Mouse (Mus musculus) left cerebral cortex, postnatal 4 days (tissue): ENCODE data around the gene Slc22a18. TPM values are rescaled to one million over a fixed set of nuclear protein-coding genes. Genes with fewer than 3 reads are reported as not detected.
"Not testable (repeated sequence)": the region's sequence is repeated elsewhere in the genome, so short reads cannot be mapped to it uniquely, and the experiment has no call there.

ENCODE experiments used
- DNase-seq: peaks from one replicate; pipeline ENCODE4 v3.0.0-alpha.2; 2022
- intact Hi-C: fragments of 180-260 bp; cut with DNase I; formaldehyde crosslinking; loops from one replicate; pipeline ENCODE4 v1.15.1; 2025
- total RNA-seq, 2 experiments: library from RNA; stranded (reverse); gene quantifications; 2 replicates each; pipeline ENCODE4 v1.2.3; 2021

Slc22a18 gene
- total RNA-seq, 2 experiments from 2014 or later, result not detected

DNA sequence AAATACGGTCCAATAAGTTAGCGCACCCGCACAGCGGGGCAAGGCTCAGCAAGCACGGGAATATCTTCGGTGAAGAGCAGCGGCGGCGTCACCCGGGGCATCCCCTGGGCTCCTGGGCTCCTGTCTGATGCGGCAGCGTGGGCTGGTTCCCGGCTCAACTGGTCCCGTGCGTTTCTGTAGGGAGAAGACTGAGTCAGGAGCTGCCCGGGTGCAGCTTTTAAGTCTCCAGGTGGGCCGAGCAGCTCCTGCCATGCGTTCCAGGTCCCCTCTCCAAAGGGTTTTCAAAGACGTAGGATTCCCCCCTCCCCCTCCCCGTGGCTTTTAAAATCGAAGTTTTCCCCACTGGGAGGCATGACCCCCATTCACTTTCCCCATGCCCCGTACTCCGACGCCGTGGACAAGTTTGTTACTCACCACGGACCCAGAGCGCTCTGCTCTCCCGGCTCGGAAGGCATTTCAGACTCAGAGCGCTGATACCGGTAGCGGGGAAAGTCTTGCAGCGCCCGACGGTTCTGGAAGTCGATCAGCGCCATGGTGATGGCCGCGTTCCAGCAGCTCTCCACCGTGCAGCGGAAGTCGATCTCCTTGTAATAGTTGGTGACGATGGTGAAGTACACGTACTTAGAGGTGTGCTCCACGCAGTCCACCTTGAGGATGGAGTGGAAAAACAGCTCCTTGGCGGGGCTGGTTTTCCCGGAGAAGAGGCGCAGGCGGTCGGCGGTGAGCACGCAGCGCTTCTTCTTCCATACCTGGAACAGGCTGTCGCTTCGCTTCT, 28.3 kb downstream of the Slc22a18 start:
- peak; percentile 30 for DNase-seq
- intact Hi-C loops, result no loop called here

DNA sequence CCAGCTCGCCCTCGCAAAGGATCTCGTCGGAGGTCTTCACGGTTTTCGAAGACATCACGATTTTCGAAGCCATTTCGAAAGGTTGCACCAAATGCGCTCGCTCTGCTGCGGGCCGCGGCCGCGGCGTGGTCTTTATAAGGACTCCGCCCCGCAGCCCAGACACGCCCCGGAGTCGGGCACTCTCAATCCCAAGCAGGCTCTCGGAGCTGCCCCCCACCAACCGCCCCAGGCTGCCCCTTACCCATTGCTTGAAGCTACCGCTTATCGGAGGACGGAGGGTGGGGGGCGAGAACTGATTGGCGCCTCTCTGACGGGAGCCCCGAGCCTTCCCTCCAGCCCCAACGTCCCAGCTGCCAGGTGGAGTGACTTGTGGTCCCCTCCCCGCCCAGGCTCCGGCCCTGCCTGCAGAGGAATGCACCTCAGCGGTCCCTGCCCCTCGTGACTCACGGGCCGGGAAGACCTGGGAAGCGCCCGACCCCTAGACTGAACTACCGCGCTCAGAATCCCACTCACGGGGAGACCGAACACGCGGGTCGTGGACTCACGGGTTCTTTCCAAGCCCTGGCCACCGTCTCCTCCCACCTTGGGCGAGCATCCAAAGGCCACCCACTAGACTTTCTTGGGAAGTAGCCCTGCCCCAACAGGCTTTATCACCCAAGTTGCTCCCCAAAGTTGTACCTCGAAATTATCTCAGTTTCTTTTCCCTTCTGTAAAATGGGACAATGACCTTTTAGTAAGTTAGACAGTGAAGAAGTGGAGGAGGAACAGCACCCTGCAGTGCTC, 29.1 kb downstream of the Slc22a18 start, which contains the start of gene Phlda2:
Gene Phlda2 (minus strand): TSS at position 733 of the 783 bp plus-strand sequence.
- intact Hi-C loops, result no loop called here
- DNase-seq, result no peak

DNA sequence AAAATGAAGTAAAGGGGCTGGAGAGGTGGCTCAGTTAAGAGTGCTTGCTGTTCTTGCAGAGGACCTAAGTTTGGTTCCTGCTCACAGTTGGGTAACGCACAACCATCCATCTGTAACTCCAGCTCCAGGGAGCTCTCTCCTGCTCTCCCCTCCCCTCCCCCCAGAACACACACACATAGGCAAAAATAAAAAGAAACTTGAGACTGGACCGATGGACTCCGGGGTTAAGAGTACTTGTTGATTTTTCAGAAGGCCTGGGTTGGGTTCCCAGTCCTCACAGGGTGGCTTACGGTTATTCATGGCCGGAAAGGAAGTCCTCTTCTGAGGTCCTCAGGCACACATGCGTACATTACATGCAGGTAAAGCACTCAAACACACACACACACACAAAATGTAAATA, 30.4 kb downstream of the Slc22a18 start:
- no peak for DNase-seq
- intact Hi-C loops, result no loop called here

DNA sequence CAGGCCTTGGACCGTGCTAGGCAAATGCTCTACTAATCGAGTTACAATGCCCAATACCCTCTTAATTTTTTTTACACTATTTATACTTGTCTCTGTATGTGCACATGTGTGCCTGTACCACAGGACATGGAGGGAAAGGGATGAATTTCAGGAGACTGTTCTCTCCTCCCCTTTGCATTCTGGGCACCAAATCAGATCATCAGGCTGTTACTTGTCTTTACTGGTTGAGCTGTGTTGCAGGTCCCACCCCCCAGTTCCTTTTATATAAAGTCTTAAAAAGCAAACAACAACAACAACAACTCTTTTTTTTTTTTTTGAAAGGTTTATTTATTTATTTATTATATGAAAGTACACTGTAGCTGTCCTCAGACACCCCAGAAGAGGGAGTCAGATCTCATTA, 31.9 kb downstream of the Slc22a18 start:
- intact Hi-C loops, result no loop called here
- no peak for DNase-seq

DNA sequence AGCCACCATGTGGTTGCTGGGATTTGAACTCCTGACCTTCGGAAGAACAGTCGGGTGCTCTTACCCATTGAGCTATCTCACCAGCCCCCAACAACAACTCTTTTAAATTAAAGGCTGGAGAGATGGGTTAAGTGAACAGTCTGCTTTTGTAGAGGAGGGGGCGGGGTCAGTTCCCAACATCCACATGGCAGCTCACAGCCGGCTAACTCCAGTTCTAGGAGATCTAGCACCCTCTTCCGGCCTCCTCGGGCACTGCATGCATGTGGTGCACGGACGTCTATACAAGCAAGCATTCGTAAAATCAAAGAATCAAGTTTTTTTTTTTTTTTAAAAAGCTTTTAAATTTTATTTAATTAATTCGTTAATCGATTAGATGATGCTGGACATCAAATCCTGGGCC, 32.3 kb downstream of the Slc22a18 start:
- DNase-seq, result peak; percentile 83
- intact Hi-C loops, result no loop called here

GRCm38 (mm10) chr7:143506271-143506670, 32.7 kb downstream of the Slc22a18 start:
- intact Hi-C loops, result no loop called here
- no peak for DNase-seq

DNA sequence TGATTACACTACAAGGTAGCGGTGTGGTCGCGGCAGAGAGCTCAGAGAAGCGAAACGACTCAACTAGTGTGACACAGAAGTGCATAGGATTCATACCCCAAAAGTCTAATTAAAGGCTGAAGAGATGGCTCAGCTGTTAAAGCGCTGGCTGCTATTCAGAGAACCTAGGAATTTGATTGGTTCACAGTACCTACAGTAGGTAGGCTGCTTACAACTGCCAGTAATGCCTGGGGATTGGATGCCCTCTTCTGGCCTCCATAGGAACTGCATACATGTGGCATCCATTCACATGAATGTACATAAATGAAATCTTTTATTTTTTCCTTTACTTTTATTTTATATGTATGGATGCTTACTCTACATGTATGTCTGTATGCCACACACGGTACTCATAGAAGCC, 33.1 kb downstream of the Slc22a18 start:
- DNase-seq, result peak; percentile 55
- intact Hi-C loops, result no loop called here

DNA sequence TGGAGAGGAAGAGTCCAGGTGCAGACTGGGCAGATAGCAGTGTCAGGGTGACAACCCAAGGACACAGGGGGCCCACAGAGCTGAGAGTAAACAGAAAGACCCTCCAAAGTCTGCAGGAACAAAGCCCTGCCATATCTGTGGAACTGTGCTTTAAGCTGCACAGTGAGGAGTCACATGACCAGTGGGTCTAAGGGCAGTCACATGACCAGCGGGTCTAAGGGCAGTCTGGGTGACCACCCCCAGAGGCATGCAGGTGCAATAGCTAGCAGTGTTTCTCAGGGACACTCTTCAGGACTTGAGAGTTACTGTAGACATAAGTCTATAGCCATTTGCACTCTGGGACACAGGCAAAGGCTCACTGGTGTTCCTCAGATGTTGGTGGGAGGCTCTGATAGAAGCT, 36.0 kb downstream of the Slc22a18 start:
- intact Hi-C loops, result no loop called here
- DNase-seq, result no peak

DNA sequence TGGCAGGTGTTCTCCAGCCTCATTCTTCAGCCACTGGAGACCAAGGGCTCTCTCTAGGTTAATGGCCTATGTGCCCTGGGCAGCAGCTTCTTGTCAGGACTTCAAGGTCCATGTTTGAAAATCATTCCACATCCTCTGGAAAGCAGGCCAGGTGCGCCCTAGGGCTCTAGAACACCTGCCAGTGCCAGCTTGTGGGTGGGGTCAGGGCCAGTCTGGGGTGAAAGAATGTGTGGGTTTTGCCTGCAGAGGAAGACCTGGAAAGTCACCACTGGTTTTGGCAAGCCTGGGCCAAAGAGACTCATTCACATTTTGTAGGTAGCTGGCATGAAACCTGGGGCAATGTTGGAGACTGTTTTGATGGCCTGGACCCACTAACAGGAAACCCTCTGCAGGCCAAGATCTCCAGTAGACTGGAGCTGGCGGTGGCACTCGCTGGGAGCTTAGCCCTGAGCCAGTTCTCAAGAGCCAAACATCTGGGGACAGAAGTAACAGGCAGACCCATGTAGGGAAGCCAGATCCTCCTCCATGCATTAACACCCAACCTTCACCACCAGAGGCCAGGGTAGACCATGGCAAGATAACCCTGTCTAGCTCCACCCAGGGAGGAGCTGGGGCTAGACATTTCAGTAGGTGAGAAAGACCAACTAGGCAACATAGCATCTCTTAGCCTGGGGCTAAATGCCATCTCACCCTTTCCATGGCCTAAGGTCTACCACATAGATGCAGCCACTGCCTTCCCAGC, 37.2 kb downstream of the Slc22a18 start:
- DNase-seq, result no peak
- intact Hi-C loops, result no loop called here

GRCm38 (mm10) chr7:143511335-143511712, 37.8 kb downstream of the Slc22a18 start:
- intact Hi-C loops, result no loop called here

DNA sequence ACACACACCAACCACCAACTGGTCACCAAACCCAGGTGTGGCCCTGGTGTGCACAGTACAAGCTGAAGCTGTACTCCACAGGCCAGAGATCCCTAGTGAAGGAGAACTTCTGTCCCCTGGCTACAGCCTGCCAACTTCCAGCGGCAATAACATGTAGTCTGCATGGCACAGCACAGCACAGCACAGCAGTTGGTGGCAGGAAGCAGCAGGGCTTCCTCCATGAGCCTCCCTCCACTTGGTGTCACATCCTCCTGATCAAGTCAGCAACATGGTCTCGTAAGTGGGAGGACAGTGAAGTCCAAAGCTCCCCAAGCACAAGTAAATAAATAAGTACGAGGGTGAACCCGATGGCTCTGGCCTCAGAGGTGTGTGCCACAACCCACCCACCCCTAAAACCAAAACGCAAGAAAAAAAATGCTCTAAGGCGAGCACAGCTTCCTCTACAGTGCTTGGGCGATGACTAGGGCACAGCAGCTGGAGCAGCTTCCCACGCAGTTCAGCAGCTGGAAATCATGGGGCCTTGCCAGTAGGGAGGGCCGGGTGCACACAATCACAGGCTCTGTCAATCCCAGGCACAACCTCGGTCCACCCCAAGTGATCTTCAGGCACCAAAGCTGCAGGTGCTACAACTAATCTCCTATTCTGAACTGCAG, 40.4 kb downstream of the Slc22a18 start:
- no peak for DNase-seq
- intact Hi-C loops, result no loop called here

More at GRCm38 (mm10) chr7:143511335-143511712, 37.8 kb downstream of the Slc22a18 start:
- no peak for DNase-seq

DNA sequence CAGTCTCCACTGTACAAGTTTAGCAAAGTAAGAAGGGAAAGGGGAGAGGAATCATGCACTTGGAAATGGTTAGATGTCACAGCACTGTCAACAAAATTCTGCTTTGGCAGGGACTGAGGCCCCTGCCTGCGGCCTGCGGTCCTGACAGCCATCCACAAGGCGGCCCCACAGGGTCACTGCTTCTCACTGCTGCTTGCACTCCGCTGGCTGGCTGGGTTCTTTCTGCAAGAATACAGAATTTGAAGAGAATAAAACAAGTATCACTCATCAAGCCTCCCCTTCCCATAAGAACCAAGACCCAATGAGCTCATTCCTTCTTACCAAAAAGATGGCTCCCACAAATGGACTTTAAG, 40.9 kb downstream of the Slc22a18 start:
- intact Hi-C loops, result no loop called here
- no peak for DNase-seq

DNA sequence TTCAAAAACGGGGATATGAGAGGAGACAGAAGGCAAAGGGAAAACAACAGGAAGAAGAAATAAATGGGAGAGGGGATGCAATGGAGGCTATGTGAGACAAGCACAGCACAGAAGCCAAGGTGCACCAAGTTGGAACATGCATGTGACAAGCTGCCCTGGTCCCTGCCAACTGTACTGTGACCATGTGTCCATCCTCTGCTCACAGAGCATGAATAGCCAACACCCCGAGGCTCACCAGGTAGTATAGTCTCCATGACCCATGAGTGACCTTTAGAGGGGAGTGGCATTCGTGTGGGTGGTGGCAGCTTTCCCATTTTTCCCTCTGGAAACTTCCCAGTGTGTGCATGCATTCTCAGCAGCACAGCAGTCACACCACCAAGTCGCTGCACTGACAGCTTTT, 45.8 kb downstream of the Slc22a18 start:
- intact Hi-C loops, result no loop called here
- no peak for DNase-seq

- no peak for DNase-seq
- intact Hi-C loops, result no loop called here
These were observed 58.9 kb downstream of the Slc22a18 start for GRCm38 (mm10) chr7:143532410-143532809.

- intact Hi-C loops, result no loop called here
- no peak for DNase-seq
These were observed 59.7 kb downstream of the Slc22a18 start for GRCm38 (mm10) chr7:143533284-143533683.

DNA sequence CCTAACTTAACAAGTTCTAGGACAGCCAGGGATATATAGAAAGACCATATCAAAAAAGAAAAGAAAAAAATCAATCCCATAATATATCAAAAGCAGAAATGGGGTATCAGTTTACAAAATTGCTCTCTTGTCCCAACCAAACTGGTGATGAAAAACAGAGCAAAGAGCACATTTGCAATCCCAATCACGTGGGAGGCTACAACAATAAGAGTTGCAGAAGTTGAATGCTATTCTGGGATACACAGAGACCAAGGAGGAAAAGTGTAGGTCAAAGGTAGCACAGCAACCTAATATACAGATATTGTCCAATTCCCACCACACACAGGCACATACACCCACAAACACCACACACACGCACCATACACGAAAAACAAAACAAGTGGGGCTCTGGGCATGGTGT, 62.7 kb downstream of the Slc22a18 start:
- intact Hi-C loops, result no loop called here
- no peak for DNase-seq

DNA sequence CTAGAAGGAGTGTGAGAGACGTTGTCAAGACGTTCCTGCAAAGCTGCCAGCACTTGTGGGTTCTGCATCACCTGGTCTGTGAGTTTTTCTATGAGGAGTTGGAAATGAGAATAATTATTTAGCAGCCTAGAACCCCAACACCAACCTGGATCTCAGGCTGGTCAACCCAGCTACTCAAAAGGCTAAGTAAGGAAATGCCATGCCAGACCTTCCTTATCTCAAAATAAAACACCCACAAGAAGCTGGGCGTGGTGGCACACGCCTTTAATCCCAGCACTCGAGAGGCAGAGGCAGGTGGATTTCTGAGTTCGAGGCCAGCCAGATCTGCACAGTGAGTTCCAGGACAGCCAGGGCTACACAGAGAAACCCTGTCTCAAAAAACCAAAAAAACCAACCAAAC, 64.7 kb downstream of the Slc22a18 start:
- DNase-seq, intact Hi-C loops: not testable (repeated sequence)

DNA sequence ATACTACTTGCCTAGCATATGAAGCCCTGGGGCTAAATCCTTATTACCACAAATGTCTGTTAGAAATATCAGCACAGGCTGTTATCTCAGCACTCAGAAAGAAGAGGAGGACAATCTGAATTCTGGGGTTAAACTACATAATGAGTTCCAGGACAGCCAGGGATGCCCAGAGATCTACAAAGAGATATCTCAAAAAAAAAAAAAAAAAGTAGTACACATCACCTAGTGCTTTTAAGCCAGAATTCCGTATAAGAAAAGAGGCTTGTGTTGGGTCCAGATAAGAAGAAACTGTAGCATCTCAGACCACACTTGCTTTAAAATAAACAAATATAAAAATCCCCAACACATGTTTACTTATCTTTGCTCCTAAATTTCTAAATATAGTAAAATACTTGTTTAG, 65.1 kb downstream of the Slc22a18 start:
- DNase-seq, result no peak
- intact Hi-C loops, result no loop called here

DNA sequence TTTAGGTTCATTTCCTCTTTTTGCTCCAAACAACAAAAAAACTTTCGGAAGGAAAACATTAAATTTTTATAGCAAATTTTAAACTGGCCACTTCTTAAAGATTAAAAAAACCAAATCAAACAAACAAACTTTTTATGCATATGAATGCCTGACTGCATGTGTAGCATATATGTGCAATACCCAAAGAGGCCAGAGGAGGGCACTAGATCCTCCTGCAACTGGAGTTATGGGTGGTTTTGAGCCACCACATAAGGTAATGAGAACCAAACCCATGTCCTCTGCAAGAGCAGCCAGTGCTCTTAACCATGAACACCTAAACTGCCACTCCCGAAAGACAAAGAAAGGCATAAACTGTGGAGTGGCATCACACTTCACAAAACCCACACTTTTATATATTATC, 70.8 kb downstream of the Slc22a18 start:
- peak; percentile 26 for DNase-seq
- intact Hi-C loops, result no loop called here

DNA sequence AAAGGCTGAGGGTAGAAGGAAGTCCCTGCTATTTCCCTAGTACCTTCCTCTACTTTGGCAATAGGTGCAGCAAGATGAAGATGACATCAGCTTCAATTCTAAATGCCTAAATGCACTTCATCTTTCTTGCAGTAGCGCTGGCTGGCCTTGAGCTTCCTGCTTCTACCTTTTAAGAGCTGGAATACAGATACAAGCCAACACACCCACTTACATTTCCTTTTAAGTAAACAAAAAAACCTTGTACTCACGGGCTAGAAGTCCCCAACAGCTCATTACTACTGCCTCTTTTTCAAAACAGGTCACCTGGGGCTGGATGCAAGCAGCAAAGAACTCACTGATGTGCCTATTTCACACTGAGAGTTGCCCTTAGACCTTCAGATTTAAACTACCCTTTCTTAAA, 73.0 kb downstream of the Slc22a18 start:
- intact Hi-C loops, result no loop called here
- no peak for DNase-seq
